Mouse (Mus musculus) lung, embryonic 15.5 days (tissue): Measurements from ENCODE around the gene Spock2. TPM values are rescaled to one million over a fixed set of nuclear protein-coding genes. Genes with fewer than 3 reads are reported as not detected.
A peak's percentile ranks its signal among the peaks of the same experiment; 100 is the strongest.

Experiments used
- ATAC-seq: fragments of 200-750 bp; cut with Nextera tagmentation; 2 replicates; pipeline ENCODE4 v1.8.0; 2017; ENCODE audit warnings: moderate number of reproducible peaks, borderline replicate concordance; ENCODE audit not compliant: low FRiP score, low TSS enrichment; ENCODE audit errors: extremely low read depth
- H3K27ac ChIP-seq: fragments of 300-500 bp; sonication (generic); 2 replicates; pipeline ENCODE4 v1.5.1; 2015; ENCODE audit warnings: moderate library complexity, mild to moderate bottlenecking, inconsistent platforms
- H3K27me3 ChIP-seq: fragments of 300-500 bp; sonication (generic); 2 replicates; pipeline ENCODE4 v1.6.1; 2015; ENCODE audit warnings: inconsistent platforms
- H3K36me3 ChIP-seq: fragments of 300-500 bp; sonication (generic); 2 replicates; pipeline ENCODE4 v1.6.1; 2015; ENCODE audit warnings: inconsistent platforms
- H3K4me1 ChIP-seq: fragments of 300-500 bp; sonication (generic); 2 replicates; pipeline ENCODE4 v1.6.1; 2015; ENCODE audit warnings: inconsistent platforms
- H3K4me2 ChIP-seq: fragments of 300-500 bp; sonication (generic); 2 replicates; pipeline ENCODE4 v1.6.1; 2015; ENCODE audit warnings: inconsistent platforms, mild to moderate bottlenecking, moderate library complexity
- H3K4me3 ChIP-seq: fragments of 300-500 bp; sonication (generic); 2 replicates; pipeline ENCODE4 v1.5.1; 2015; ENCODE audit warnings: mild to moderate bottlenecking, inconsistent platforms
- H3K9ac ChIP-seq: fragments of 300-500 bp; sonication (generic); 2 replicates; pipeline ENCODE4 v1.6.1; 2015; ENCODE audit warnings: inconsistent platforms
- H3K9me3 ChIP-seq: fragments of 300-500 bp; sonication (generic); 2 replicates; pipeline ENCODE4 v1.6.1; 2016; ENCODE audit warnings: inconsistent platforms
- WGBS: fragments of 180-500 bp; shearing (Covaris S2); methylation state at CpG from one replicate; pipeline ENCODE4 v1.1.7; 2015; 5-methylcytosine and 5-hydroxymethylcytosine counted together
- polyA plus RNA-seq: library from polyadenylated mRNA; unstranded; fragments of >200 nt; fragmentation: Nextera tagmentation; extraction: Ambion mirVana; gene quantifications from 2 replicates; pipeline ENCODE4 v1.2.1, GENCODE M21; 2015

Spock2 gene
- polyA plus RNA-seq, 1 experiment from 2014 or later: 4.4 TPM

- H3K27me3 ChIP-seq: no peaks in the 10 kb centered on the region
- WGBS: 84% methylated on average over 4 of the region's 4 CpGs
- ATAC-seq: no peak
Measured at GRCm38 (mm10) chr10:60084065-60084464, 22.0 kb upstream of the Spock2 start.

GRCm38 (mm10) chr10:60092311-60092710 lies 13.7 kb upstream of the Spock2 start:
- H3K27me3 ChIP-seq: no peaks in the 10 kb centered on the region
- 75% methylated on average over 2 of the region's 2 CpGs for WGBS
- no peak overlapping the region for H3K4me2 ChIP-seq
- no peak for ATAC-seq
- no peak overlapping the region for H3K27ac ChIP-seq
- no peak overlapping the region for H3K4me3 ChIP-seq
- H3K9me3 ChIP-seq: no peaks in the 10 kb centered on the region
- H3K4me1 ChIP-seq: no peaks in the 10 kb centered on the region
- no peaks in the 10 kb centered on the region for H3K36me3 ChIP-seq
- H3K9ac ChIP-seq: no peak overlapping the region

More at GRCm38 (mm10) chr10:60084065-60084464, 22.0 kb upstream of the Spock2 start:
- Histone ChIP-seq H3K36me3 (no peaks in the 10 kb centered on the region), H3K4me1 (peaks cover 33% of the 10 kb centered on the region), H3K27ac (no peak overlapping the region), H3K4me2 (no peak overlapping the region), H3K4me3 (no peak overlapping the region), H3K9ac (no peak overlapping the region), H3K9me3 (no peaks in the 10 kb centered on the region)

GRCm38 (mm10) chr10:60093751-60094150 lies 12.3 kb upstream of the Spock2 start:
- Histone ChIP-seq H3K27me3 (no peaks in the 10 kb centered on the region), H3K4me3 (no peak overlapping the region), H3K9me3 (no peaks in the 10 kb centered on the region), H3K9ac (no peak overlapping the region), H3K4me2 (no peak overlapping the region), H3K4me1 (no peaks in the 10 kb centered on the region), H3K27ac (no peak overlapping the region), H3K36me3 (no peaks in the 10 kb centered on the region)
- ATAC-seq: no peak
- WGBS: 54% methylated on average over 2 of the region's 2 CpGs

GRCm38 (mm10) chr10:60095558-60095957 lies 10.5 kb upstream of the Spock2 start:
- 87% methylated on average over 2 of the region's 2 CpGs for WGBS
- no peak overlapping the region for H3K4me3 ChIP-seq
- no peak overlapping the region for H3K27ac ChIP-seq
- H3K9me3 ChIP-seq: no peaks in the 10 kb centered on the region
- ATAC-seq: no peak
- no peaks in the 10 kb centered on the region for H3K4me1 ChIP-seq
- no peak overlapping the region for H3K4me2 ChIP-seq
- no peak overlapping the region for H3K9ac ChIP-seq
- no peaks in the 10 kb centered on the region for H3K36me3 ChIP-seq
- no peaks in the 10 kb centered on the region for H3K27me3 ChIP-seq

GRCm38 (mm10) chr10:60096302-60096701 lies 9.7 kb upstream of the Spock2 start:
- 63% methylated on average over 1 of the region's 1 CpGs for WGBS

GRCm38 (mm10) chr10:60097146-60097545 lies 8.9 kb upstream of the Spock2 start:
- no peak overlapping the region for H3K4me2 ChIP-seq
- no peak overlapping the region for H3K9ac ChIP-seq
- H3K36me3 ChIP-seq: no peaks in the 10 kb centered on the region
- no peaks in the 10 kb centered on the region for H3K4me1 ChIP-seq
- ATAC-seq: no peak
- H3K4me3 ChIP-seq: no peak overlapping the region
- WGBS: 83% methylated on average over 9 of the region's 9 CpGs
- H3K9me3 ChIP-seq: no peaks in the 10 kb centered on the region
- H3K27me3 ChIP-seq: no peaks in the 10 kb centered on the region
- H3K27ac ChIP-seq: no peak overlapping the region

More at GRCm38 (mm10) chr10:60096302-60096701, 9.7 kb upstream of the Spock2 start:
- Histone ChIP-seq H3K4me1 (no peaks in the 10 kb centered on the region), H3K36me3 (no peaks in the 10 kb centered on the region), H3K4me2 (no peak overlapping the region), H3K27ac (no peak overlapping the region), H3K4me3 (no peak overlapping the region), H3K9ac (no peak overlapping the region), H3K9me3 (no peaks in the 10 kb centered on the region), H3K27me3 (no peaks in the 10 kb centered on the region)
- ATAC-seq: no peak

- Histone ChIP-seq H3K4me2 (no peak overlapping the region), H3K4me3 (no peak overlapping the region), H3K9me3 (no peaks in the 10 kb centered on the region), H3K9ac (no peak overlapping the region), H3K4me1 (no peaks in the 10 kb centered on the region), H3K36me3 (no peaks in the 10 kb centered on the region), H3K27me3 (no peaks in the 10 kb centered on the region), H3K27ac (no peak overlapping the region)
- ATAC-seq: no peak
- WGBS: 66% methylated on average over 5 of the region's 5 CpGs
Measured at GRCm38 (mm10) chr10:60097774-60098173, 8.2 kb upstream of the Spock2 start.

GRCm38 (mm10) chr10:60105391-60106145 lies 451 bp upstream of the Spock2 start:
- no peak overlapping the region for H3K9ac ChIP-seq
- H3K36me3 ChIP-seq: no peaks in the 10 kb centered on the region
- no peak for ATAC-seq
- H3K4me1 ChIP-seq: peaks cover 20% of the 10 kb centered on the region
- H3K27ac ChIP-seq: no peak overlapping the region
- peaks cover 54% of the 10 kb centered on the region for H3K27me3 ChIP-seq
- no peaks in the 10 kb centered on the region for H3K9me3 ChIP-seq
- peak overlapping the region; percentile 100 for H3K4me2 ChIP-seq
- WGBS: 25% methylated on average over 20 of the region's 20 CpGs
- peak overlapping the region; percentile 51; the same call in 1 of the 2 replicates for H3K4me3 ChIP-seq

GRCm38 (mm10) chr10:60106531-60107186 lies 640 bp downstream of the Spock2 start:
- H3K36me3 ChIP-seq: no peaks in the 10 kb centered on the region
- H3K27ac ChIP-seq: no peak overlapping the region
- H3K4me1 ChIP-seq: peaks cover 20% of the 10 kb centered on the region
- peak overlapping the region; percentile 100 for H3K4me2 ChIP-seq
- H3K9me3 ChIP-seq: no peaks in the 10 kb centered on the region
- peak overlapping the region; percentile 38 for H3K9ac ChIP-seq
- H3K27me3 ChIP-seq: peaks cover 61% of the 10 kb centered on the region
- ATAC-seq: peak; percentile 53
- H3K4me3 ChIP-seq: peak overlapping the region; percentile 51
- 1% methylated on average over 57 of the region's 57 CpGs for WGBS

GRCm38 (mm10) chr10:60107448-60107847 lies 1.4 kb downstream of the Spock2 start:
- Histone ChIP-seq H3K9ac (no peak overlapping the region), H3K4me2 (peak overlapping the region; percentile 100), H3K36me3 (no peaks in the 10 kb centered on the region), H3K4me1 (peaks cover 20% of the 10 kb centered on the region), H3K4me3 (peak overlapping the region; percentile 51), H3K27me3 (peaks cover 61% of the 10 kb centered on the region), H3K27ac (no peak overlapping the region), H3K9me3 (no peaks in the 10 kb centered on the region)
- WGBS: 1% methylated on average over 25 of the region's 28 CpGs
- ATAC-seq: no peak

- H3K4me3 ChIP-seq: no peak overlapping the region
- H3K4me1 ChIP-seq: peaks cover 20% of the 10 kb centered on the region
- H3K4me2 ChIP-seq: no peak overlapping the region
- no peak overlapping the region for H3K9ac ChIP-seq
- H3K27ac ChIP-seq: no peak overlapping the region
- H3K27me3 ChIP-seq: peaks cover 61% of the 10 kb centered on the region
- H3K9me3 ChIP-seq: no peaks in the 10 kb centered on the region
- ATAC-seq: no peak
- no peaks in the 10 kb centered on the region for H3K36me3 ChIP-seq
- 60% methylated on average over 16 of the region's 17 CpGs for WGBS
Measured at GRCm38 (mm10) chr10:60108321-60109111, 2.5 kb downstream of the Spock2 start.

GRCm38 (mm10) chr10:60109336-60109735 lies 3.3 kb downstream of the Spock2 start:
- 82% methylated on average over 8 of the region's 8 CpGs for WGBS
- H3K9ac ChIP-seq: no peak overlapping the region
- H3K27me3 ChIP-seq: peaks cover 56% of the 10 kb centered on the region
- peaks cover 20% of the 10 kb centered on the region for H3K4me1 ChIP-seq
- H3K9me3 ChIP-seq: no peaks in the 10 kb centered on the region
- no peak overlapping the region for H3K27ac ChIP-seq
- no peak for ATAC-seq
- no peaks in the 10 kb centered on the region for H3K36me3 ChIP-seq
- no peak overlapping the region for H3K4me3 ChIP-seq
- no peak overlapping the region for H3K4me2 ChIP-seq
